Mouse (Mus musculus): ENCODE data around the gene Cobl. TPM values are rescaled to one million over a fixed set of nuclear protein-coding genes. Genes with fewer than 3 reads are reported as not detected.

Gene Cobl
- polyA plus RNA-seq, 1 experiment from 2014 or later, result 42.5 TPM

GRCm38 (mm10) chr11:12236341-12236740, 228.4 kb downstream of the Cobl start:
- H3K4me2 ChIP-seq, result no peak overlapping the region
- H3K27me3 ChIP-seq, result no peaks in the 10 kb centered on the region
- H3K27ac ChIP-seq, result no peak overlapping the region
- WGBS, result 79% methylated on average over 1 of the region's 1 CpGs
- no peaks in the 10 kb centered on the region for H3K36me3 ChIP-seq
- no peak for ATAC-seq (replicated peaks; ENCODE audit: insufficient number of reproducible peaks, insufficient read depth, low FRiP score, low read depth)
- H3K9me3 ChIP-seq (replicated peaks), result no peaks in the 10 kb centered on the region
- H3K9ac ChIP-seq, result no peak overlapping the region
- peaks cover 14% of the 10 kb centered on the region for H3K4me1 ChIP-seq (replicated peaks)
- H3K4me3 ChIP-seq, result no peak overlapping the region

- Histone ChIP-seq H3K36me3 (no peaks in the 10 kb centered on the region), H3K9me3 (replicated peaks) (no peaks in the 10 kb centered on the region), H3K27me3 (no peaks in the 10 kb centered on the region), H3K4me3 (no peak overlapping the region), H3K9ac (no peak overlapping the region), H3K4me1 (replicated peaks) (peaks cover 20% of the 10 kb centered on the region), H3K27ac (no peak overlapping the region), H3K4me2 (no peak overlapping the region)
- no peak for ATAC-seq (replicated peaks; ENCODE audit: insufficient number of reproducible peaks, insufficient read depth, low FRiP score, low read depth)
- 60% methylated on average over 4 of the region's 4 CpGs for WGBS
Measured at GRCm38 (mm10) chr11:12234876-12235275, 229.9 kb downstream of the Cobl start.

- no peak overlapping the region for H3K9ac ChIP-seq
- peaks cover 27% of the 10 kb centered on the region for H3K4me1 ChIP-seq (replicated peaks)
- no peaks in the 10 kb centered on the region for H3K27me3 ChIP-seq
- no peaks in the 10 kb centered on the region for H3K9me3 ChIP-seq (replicated peaks)
- no peak overlapping the region for H3K4me3 ChIP-seq
- no peak for ATAC-seq (replicated peaks; ENCODE audit: insufficient number of reproducible peaks, insufficient read depth, low FRiP score, low read depth)
- no peaks in the 10 kb centered on the region for H3K36me3 ChIP-seq
- no peak overlapping the region for H3K4me2 ChIP-seq
- no peak overlapping the region for H3K27ac ChIP-seq
- 83% methylated on average over 1 of the region's 1 CpGs for WGBS
Measured at GRCm38 (mm10) chr11:12234126-12234525, 230.6 kb downstream of the Cobl start.

- ATAC-seq (replicated peaks; ENCODE audit: insufficient number of reproducible peaks, insufficient read depth, low FRiP score, low read depth), result no peak
- Histone ChIP-seq H3K36me3 (no peaks in the 10 kb centered on the region), H3K4me1 (replicated peaks) (peaks cover 31% of the 10 kb centered on the region), H3K9ac (no peak overlapping the region), H3K4me3 (no peak overlapping the region), H3K27me3 (no peaks in the 10 kb centered on the region), H3K9me3 (replicated peaks) (no peaks in the 10 kb centered on the region), H3K4me2 (no peak overlapping the region), H3K27ac (no peak overlapping the region)
- WGBS, result 63% methylated on average over 3 of the region's 3 CpGs
Measured at GRCm38 (mm10) chr11:12232743-12233125, 232.0 kb downstream of the Cobl start.

- H3K9me3 ChIP-seq (replicated peaks), result no peaks in the 10 kb centered on the region
- ATAC-seq (replicated peaks; ENCODE audit: insufficient number of reproducible peaks, insufficient read depth, low FRiP score, low read depth), result peak; percentile 40; the same call in 1 of the 2 replicates
- no peaks in the 10 kb centered on the region for H3K36me3 ChIP-seq
- peaks cover 35% of the 10 kb centered on the region for H3K4me1 ChIP-seq (replicated peaks)
- H3K4me2 ChIP-seq, result no peak overlapping the region
- H3K27me3 ChIP-seq, result no peaks in the 10 kb centered on the region
- H3K9ac ChIP-seq, result no peak overlapping the region
- 0 out of 2 replicates have a peak overlapping the region, but pooled peaks have one; percentile 35 for H3K27ac ChIP-seq
- 63% methylated on average over 10 of the region's 10 CpGs for WGBS
- H3K4me3 ChIP-seq, result no peak overlapping the region
Measured at GRCm38 (mm10) chr11:12232041-12232742, 232.6 kb downstream of the Cobl start.

GRCm38 (mm10) chr11:12231481-12232035, 233.2 kb downstream of the Cobl start:
- H3K36me3 ChIP-seq, result no peaks in the 10 kb centered on the region
- H3K4me2 ChIP-seq, result no peak overlapping the region
- H3K27ac ChIP-seq, result 0 out of 2 replicates have a peak overlapping the region, but pooled peaks have one; percentile 5
- WGBS, result 60% methylated on average over 6 of the region's 6 CpGs
- H3K27me3 ChIP-seq, result no peaks in the 10 kb centered on the region
- peak; percentile 61 for ATAC-seq (replicated peaks; ENCODE audit: insufficient number of reproducible peaks, insufficient read depth, low FRiP score, low read depth)
- no peak overlapping the region for H3K9ac ChIP-seq
- no peaks in the 10 kb centered on the region for H3K9me3 ChIP-seq (replicated peaks)
- H3K4me3 ChIP-seq, result no peak overlapping the region
- peaks cover 38% of the 10 kb centered on the region for H3K4me1 ChIP-seq (replicated peaks)

GRCm38 (mm10) chr11:12229411-12229810, 235.3 kb downstream of the Cobl start:
- H3K9me3 ChIP-seq (replicated peaks), result no peaks in the 10 kb centered on the region
- 42% methylated on average over 7 of the region's 7 CpGs for WGBS
- no peak overlapping the region for H3K9ac ChIP-seq
- 0 out of 2 replicates have a peak overlapping the region, but pooled peaks have one; percentile 18 for H3K27ac ChIP-seq
- H3K27me3 ChIP-seq, result no peaks in the 10 kb centered on the region
- H3K4me2 ChIP-seq, result no peak overlapping the region
- no peak overlapping the region for H3K4me3 ChIP-seq
- ATAC-seq (replicated peaks; ENCODE audit: insufficient number of reproducible peaks, insufficient read depth, low FRiP score, low read depth), result no peak
- H3K4me1 ChIP-seq (replicated peaks), result peaks cover 38% of the 10 kb centered on the region
- no peaks in the 10 kb centered on the region for H3K36me3 ChIP-seq

- Histone ChIP-seq H3K9me3 (replicated peaks) (no peaks in the 10 kb centered on the region), H3K27ac (peak overlapping the region; percentile 49; the same call in 1 of the 2 replicates), H3K27me3 (no peaks in the 10 kb centered on the region), H3K36me3 (no peaks in the 10 kb centered on the region), H3K4me2 (no peak overlapping the region), H3K4me1 (replicated peaks) (peaks cover 34% of the 10 kb centered on the region), H3K4me3 (no peak overlapping the region), H3K9ac (no peak overlapping the region)
- peak; percentile 55; the same call in 1 of the 2 replicates for ATAC-seq (replicated peaks; ENCODE audit: insufficient number of reproducible peaks, insufficient read depth, low FRiP score, low read depth)
- WGBS, result 51% methylated on average over 3 of the region's 3 CpGs
Measured at GRCm38 (mm10) chr11:12227343-12227742, 237.4 kb downstream of the Cobl start.

- 56% methylated on average over 4 of the region's 4 CpGs for WGBS
- Histone ChIP-seq H3K4me3 (no peak overlapping the region), H3K27ac (no peak overlapping the region), H3K9me3 (replicated peaks) (no peaks in the 10 kb centered on the region), H3K4me1 (replicated peaks) (no peaks in the 10 kb centered on the region), H3K9ac (no peak overlapping the region), H3K27me3 (no peaks in the 10 kb centered on the region), H3K4me2 (no peak overlapping the region), H3K36me3 (no peaks in the 10 kb centered on the region)
- ATAC-seq (replicated peaks; ENCODE audit: insufficient number of reproducible peaks, insufficient read depth, low FRiP score, low read depth), result no peak
Measured at GRCm38 (mm10) chr11:12219594-12220530, 244.9 kb downstream of the Cobl start.

- Histone ChIP-seq H3K27ac (no peak overlapping the region), H3K4me2 (no peak overlapping the region), H3K36me3 (no peaks in the 10 kb centered on the region), H3K4me3 (no peak overlapping the region), H3K27me3 (no peaks in the 10 kb centered on the region), H3K4me1 (replicated peaks) (no peaks in the 10 kb centered on the region), H3K9ac (no peak overlapping the region), H3K9me3 (replicated peaks) (no peaks in the 10 kb centered on the region)
- WGBS, result 70% methylated on average over 1 of the region's 1 CpGs
- ATAC-seq (replicated peaks; ENCODE audit: insufficient number of reproducible peaks, insufficient read depth, low FRiP score, low read depth), result no peak
Measured at GRCm38 (mm10) chr11:12216897-12217296, 247.9 kb downstream of the Cobl start.

GRCm38 (mm10) chr11:12215582-12215981, 249.2 kb downstream of the Cobl start:
- H3K27me3 ChIP-seq, result no peaks in the 10 kb centered on the region
- H3K9ac ChIP-seq, result no peak overlapping the region
- no peak overlapping the region for H3K4me2 ChIP-seq
- 57% methylated on average over 1 of the region's 1 CpGs for WGBS
- no peaks in the 10 kb centered on the region for H3K36me3 ChIP-seq
- no peak overlapping the region for H3K4me3 ChIP-seq
- no peaks in the 10 kb centered on the region for H3K9me3 ChIP-seq (replicated peaks)
- H3K27ac ChIP-seq, result no peak overlapping the region
- ATAC-seq (replicated peaks; ENCODE audit: insufficient number of reproducible peaks, insufficient read depth, low FRiP score, low read depth), result no peak
- no peaks in the 10 kb centered on the region for H3K4me1 ChIP-seq (replicated peaks)

Data from heart, embryonic 15.5 days (tissue).